Mouse (Mus musculus): ENCODE measurements around the gene Apoa4. TPM values are rescaled to one million over a fixed set of nuclear protein-coding genes. Genes with fewer than 3 reads are reported as not detected.

Gene Apoa4
- total and polyA plus RNA-seq, 3 experiments: not detected

DNA sequence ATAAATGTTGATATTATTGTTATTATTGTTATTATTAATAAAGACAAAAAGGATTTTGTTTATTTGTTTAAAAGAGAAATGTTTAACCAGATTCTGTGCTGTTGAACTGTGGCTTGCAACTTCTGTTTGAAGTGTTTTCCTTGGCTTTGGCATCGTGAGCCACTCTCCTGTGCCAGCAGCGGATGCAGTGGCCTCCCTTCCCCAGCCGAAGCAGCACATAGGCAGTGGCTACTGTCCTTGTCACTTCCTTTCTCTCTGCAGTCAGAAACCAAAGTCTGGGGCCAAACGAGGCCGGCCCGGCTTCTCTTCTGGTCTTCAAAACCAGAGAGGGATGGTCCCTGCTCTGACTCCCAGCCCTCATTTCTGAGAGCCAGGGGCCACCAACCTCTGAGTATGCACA is 17.4 kb upstream of the Apoa4 start:
- H3K79me2 ChIP-seq (replicated peaks; ENCODE audit: control insufficient read depth, extremely low read depth, insufficient read depth, poor library complexity, severe bottlenecking): no peaks in the 10 kb centered on the region
- DNase-seq (ENCODE audit: extremely low read depth): no peak
- dilution Hi-C loops (cut with MboI; ENCODE audit: extremely low pct_ligation_motif_present, extremely low pct_unique_long_range_greater_than_20kb, low sequenced_read_pairs): no loop called here
- H3K27ac ChIP-seq (ENCODE audit: insufficient read depth, low read depth): no peak overlapping the region
- H3K9ac ChIP-seq (ENCODE audit: insufficient read depth, low read depth): no peak overlapping the region
- H3K9me3 ChIP-seq (replicated peaks; ENCODE audit: low read length): no peaks in the 10 kb centered on the region
- TF ChIP-seq MYC (IDR thresholded peaks at IDR 0.05; ENCODE audit: low read depth, low read length): no peak
- no peak for TF ChIP-seq EP300 (IDR thresholded peaks at IDR 0.05; ENCODE audit: low read length)
- no peak for TF ChIP-seq POLR2A (IDR thresholded peaks at IDR 0.05; ENCODE audit: low read depth, low read length)
- TF ChIP-seq MAZ (IDR thresholded peaks at IDR 0.05; ENCODE audit: low read depth, low read length): no peak
- no peak for TF ChIP-seq TBP (conservative IDR thresholded peaks at IDR 0.05; ENCODE audit: low read depth, low read length)
- TF ChIP-seq USF1 (IDR thresholded peaks at IDR 0.05; ENCODE audit: low read depth, low read length): no peak
- TF ChIP-seq GABPA (IDR thresholded peaks at IDR 0.05; ENCODE audit: insufficient replicate concordance, low read depth, low read length): no peak
- H3K4me1 ChIP-seq (ENCODE audit: control insufficient read depth in 1 of 2, insufficient read depth in 2 of 2): no peaks in the 10 kb centered on the region
- H3K27me3 ChIP-seq (replicated peaks): no peaks in the 10 kb centered on the region
- H3K4me3 ChIP-seq (replicated peaks in 1 of 3; ENCODE audit: low read depth in 2 of 3, low read length in 2 of 3, poor library complexity in 1 of 3): no peak overlapping the region
- peaks cover 37 to 68% of the 10 kb centered on the region in 2 experiments for H3K36me3 ChIP-seq (replicated peaks in 1 of 2; ENCODE audit: control insufficient read depth in 1 of 2, insufficient read depth in 1 of 2, low read length in 1 of 2)
- H3K4me2 ChIP-seq (ENCODE audit: insufficient read depth, low read depth, poor library complexity, severe bottlenecking): no peak overlapping the region
- in situ Hi-C loops (cut with MboI; ENCODE audit: low pct_ligation_motif_present, low pct_unique_long_range_greater_than_20kb, low sequenced_read_pairs): no loop called here

DNA sequence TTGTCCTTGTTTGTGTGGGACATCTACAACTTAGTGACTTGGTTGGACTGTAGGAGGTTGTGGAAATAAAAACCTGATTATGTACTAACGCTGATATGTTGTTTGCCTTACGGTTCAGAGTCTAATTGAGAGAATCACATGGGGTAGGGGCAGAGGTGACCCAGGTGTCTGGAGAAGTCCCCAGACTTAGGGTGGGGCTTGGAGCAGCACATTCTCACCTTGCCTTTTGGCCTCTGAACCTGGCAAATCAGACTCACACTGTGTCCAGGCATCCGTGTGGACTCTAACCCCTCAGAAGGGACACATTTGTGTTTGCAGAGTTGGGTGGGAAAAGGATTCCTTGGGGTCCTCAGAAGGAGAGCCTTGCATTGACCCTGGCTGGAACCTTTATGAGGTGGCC is 16.4 kb upstream of the Apoa4 start:
- Histone ChIP-seq H3K9me3 (replicated peaks; ENCODE audit: low read length) (no peaks in the 10 kb centered on the region), H3K79me2 (replicated peaks; ENCODE audit: control insufficient read depth, extremely low read depth, insufficient read depth, poor library complexity, severe bottlenecking) (no peaks in the 10 kb centered on the region), H3K27me3 (replicated peaks) (peaks cover 2% of the 10 kb centered on the region), H3K4me2 (ENCODE audit: insufficient read depth, low read depth, poor library complexity, severe bottlenecking) (no peak overlapping the region), H3K27ac (ENCODE audit: insufficient read depth, low read depth) (no peak overlapping the region), H3K36me3 (replicated peaks in 1 of 2; ENCODE audit: control insufficient read depth in 1 of 2, insufficient read depth in 1 of 2, low read length in 1 of 2) (peaks cover 34 to 59% of the 10 kb centered on the region in 2 experiments), H3K4me3 (replicated peaks in 1 of 3; ENCODE audit: low read depth in 2 of 3, low read length in 2 of 3, poor library complexity in 1 of 3) (no peak overlapping the region), H3K9ac (ENCODE audit: insufficient read depth, low read depth) (no peak overlapping the region), H3K4me1 (ENCODE audit: control insufficient read depth in 1 of 2, insufficient read depth in 2 of 2) (no peaks in the 10 kb centered on the region)
- TF ChIP-seq KAT2A (IDR thresholded peaks at IDR 0.05; ENCODE audit: insufficient replicate concordance, low read length): no peak
- TF ChIP-seq JUND (conservative IDR thresholded peaks at IDR 0.05; ENCODE audit: low read depth, low read length): no peak
- TF ChIP-seq JUN (IDR thresholded peaks at IDR 0.05; ENCODE audit: insufficient read depth, low read depth, low read length): no peak
- TF ChIP-seq IRF4 (IDR thresholded peaks at IDR 0.05; ENCODE audit: low read depth, low read length): no peak
- no peak for TF ChIP-seq E2F4 (IDR thresholded peaks at IDR 0.05; ENCODE audit: insufficient replicate concordance, low read depth, low read length)
- TF ChIP-seq MEF2A (IDR thresholded peaks at IDR 0.05; ENCODE audit: borderline replicate concordance, low read depth, low read length): no peak
- TF ChIP-seq CHD2 (IDR thresholded peaks at IDR 0.05; ENCODE audit: low read length): no peak
- TF ChIP-seq PAX5 (IDR thresholded peaks at IDR 0.05; ENCODE audit: low read length): no peak
- no peak for TF ChIP-seq ZKSCAN1 (IDR thresholded peaks at IDR 0.05; ENCODE audit: borderline replicate concordance, low read depth, low read length)
- TF ChIP-seq POLR2A (IDR thresholded peaks at IDR 0.05; ENCODE audit: low read depth, low read length): no peak
- TF ChIP-seq CHD1 (IDR thresholded peaks at IDR 0.05; ENCODE audit: low read depth, low read length): no peak
- TF ChIP-seq UBTF (IDR thresholded peaks at IDR 0.05; ENCODE audit: low read depth, low read length): no peak
- in situ Hi-C loops (cut with MboI; ENCODE audit: low pct_ligation_motif_present, low pct_unique_long_range_greater_than_20kb, low sequenced_read_pairs) (no loop called here), dilution Hi-C loops (cut with MboI; ENCODE audit: extremely low pct_ligation_motif_present, extremely low pct_unique_long_range_greater_than_20kb, low sequenced_read_pairs) (no loop called here)
- DNase-seq (ENCODE audit: extremely low read depth): no peak

Data from CH12.LX (cell line).